Mouse (Mus musculus) bone marrow macrophage, adult 2 months (primary cell): ENCODE data around the gene Ptpa. TPM values are rescaled to one million over a fixed set of nuclear protein-coding genes. Genes with fewer than 3 reads are reported as not detected.

ENCODE experiments used
- H3K27ac ChIP-seq: 2 replicates; pipeline ENCODE4 v1.5.1; 2012; ENCODE audit warnings: low read depth, low read length; ENCODE audit not compliant: insufficient read depth
- H3K4me1 ChIP-seq: 2 replicates; pipeline ENCODE4 v1.6.1; 2012; ENCODE audit warnings: low read length; ENCODE audit not compliant: control insufficient read depth, insufficient read depth
- H3K4me3 ChIP-seq: 2 replicates; pipeline ENCODE4 v1.5.1; 2012; ENCODE audit warnings: mild to moderate bottlenecking, low read length, moderate library complexity; ENCODE audit not compliant: insufficient read depth
- CTCF ChIP-seq: IDR thresholded peaks from 2 replicates; pipeline ENCODE4 v1.5.1; 2012; ENCODE audit warnings: low read depth, mild to moderate bottlenecking, low read length, moderate library complexity
- POLR2A ChIP-seq: IDR thresholded peaks from 2 replicates; pipeline ENCODE4 v1.6.1; 2012; ENCODE audit warnings: mild to moderate bottlenecking, low read depth, low read length, borderline replicate concordance
- polyA plus RNA-seq: library from polyadenylated mRNA; stranded (reverse); fragments of >200 nt; gene quantifications from 2 replicates; pipeline ENCODE4 v1.2.4, GENCODE M21; 2012; ENCODE audit not compliant: missing spikeins, insufficient read depth, insufficient read length

Ptpa gene
- polyA plus RNA-seq, 1 experiment: 110 TPM

- H3K27ac ChIP-seq: no peak overlapping the region
- peak overlapping the region; percentile 45 for H3K4me3 ChIP-seq
- no peak for TF ChIP-seq POLR2A
- peak; percentile 80 for TF ChIP-seq CTCF
- H3K4me1 ChIP-seq: peaks cover 2% of the 10 kb centered on the region; the same call in 1 of the 2 replicates
These were observed 53.9 kb downstream of the Ptpa start for GRCm38 (mm10) chr2:30469796-30470142.

- H3K4me3 ChIP-seq: peak overlapping the region; percentile 45
- H3K4me1 ChIP-seq: peaks cover 2% of the 10 kb centered on the region; the same call in 1 of the 2 replicates
- no peak overlapping the region for H3K27ac ChIP-seq
- TF ChIP-seq POLR2A (no peak), CTCF (no peak; the same call in none of the 2 replicates)
These were observed 54.5 kb downstream of the Ptpa start for GRCm38 (mm10) chr2:30470143-30470946.

GRCm38 (mm10) chr2:30471051-30471450, 55.2 kb downstream of the Ptpa start:
- TF ChIP-seq CTCF (no peak), POLR2A (no peak)
- Histone ChIP-seq H3K4me1 (peaks cover 2% of the 10 kb centered on the region; the same call in 1 of the 2 replicates), H3K4me3 (no peak overlapping the region), H3K27ac (no peak overlapping the region)

DNA sequence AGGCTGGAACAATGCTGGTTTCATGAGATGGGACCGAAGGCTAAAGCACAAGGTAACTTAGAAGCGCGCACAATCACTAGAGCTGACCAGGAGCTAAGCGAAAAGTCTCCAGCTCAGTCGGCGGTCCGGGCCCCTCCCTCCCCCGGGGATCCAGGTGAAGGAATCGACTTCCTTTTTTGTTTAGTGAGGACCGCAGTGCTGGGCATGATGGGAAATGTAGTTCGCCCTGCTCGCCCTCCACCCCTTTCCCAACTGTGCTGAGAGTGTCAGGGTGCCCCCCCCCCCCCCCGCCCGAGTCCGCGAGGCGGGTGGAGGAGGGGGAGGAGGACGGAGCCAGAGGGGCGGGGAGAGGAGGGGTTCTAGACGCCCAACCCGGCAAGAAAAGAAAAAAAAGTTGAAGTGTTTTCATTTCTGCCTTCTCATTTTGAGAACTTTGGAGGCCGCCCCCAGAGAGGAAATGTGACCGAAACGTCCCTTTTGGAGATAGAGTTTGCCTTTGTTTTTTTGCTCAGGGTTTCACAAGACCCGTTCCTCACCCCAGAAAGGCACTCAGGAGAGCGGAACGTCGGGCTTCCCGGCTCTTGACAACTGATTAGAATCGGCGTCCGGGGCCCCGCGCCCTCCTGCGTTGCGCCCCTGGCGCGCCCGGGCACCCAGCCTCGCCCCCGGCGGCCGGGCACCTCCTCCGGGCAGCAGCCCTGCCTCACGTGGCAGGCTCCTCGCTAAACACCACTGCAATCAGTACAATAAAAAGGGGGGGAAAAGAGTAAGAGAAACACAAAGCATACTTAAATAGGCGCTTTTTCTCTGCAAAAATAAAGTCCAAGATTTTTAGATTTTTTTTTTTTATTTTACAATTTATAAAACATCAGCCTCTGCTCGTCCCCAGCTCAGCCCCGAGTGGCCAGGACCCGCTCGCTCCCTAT, 56.2 kb downstream of the Ptpa start:
- Histone ChIP-seq H3K27ac (peak overlapping the region; percentile 88), H3K4me1 (peaks cover 2% of the 10 kb centered on the region; the same call in 1 of the 2 replicates), H3K4me3 (peak overlapping the region; percentile 77)
- TF ChIP-seq POLR2A: no peak
- no peak for TF ChIP-seq CTCF

- Histone ChIP-seq H3K4me3 (peak overlapping the region; percentile 77), H3K4me1 (peaks cover 2% of the 10 kb centered on the region; the same call in 1 of the 2 replicates), H3K27ac (peak overlapping the region; percentile 88)
- TF ChIP-seq CTCF (no peak), POLR2A (no peak)
These were observed 57.0 kb downstream of the Ptpa start for GRCm38 (mm10) chr2:30472731-30473351.

DNA sequence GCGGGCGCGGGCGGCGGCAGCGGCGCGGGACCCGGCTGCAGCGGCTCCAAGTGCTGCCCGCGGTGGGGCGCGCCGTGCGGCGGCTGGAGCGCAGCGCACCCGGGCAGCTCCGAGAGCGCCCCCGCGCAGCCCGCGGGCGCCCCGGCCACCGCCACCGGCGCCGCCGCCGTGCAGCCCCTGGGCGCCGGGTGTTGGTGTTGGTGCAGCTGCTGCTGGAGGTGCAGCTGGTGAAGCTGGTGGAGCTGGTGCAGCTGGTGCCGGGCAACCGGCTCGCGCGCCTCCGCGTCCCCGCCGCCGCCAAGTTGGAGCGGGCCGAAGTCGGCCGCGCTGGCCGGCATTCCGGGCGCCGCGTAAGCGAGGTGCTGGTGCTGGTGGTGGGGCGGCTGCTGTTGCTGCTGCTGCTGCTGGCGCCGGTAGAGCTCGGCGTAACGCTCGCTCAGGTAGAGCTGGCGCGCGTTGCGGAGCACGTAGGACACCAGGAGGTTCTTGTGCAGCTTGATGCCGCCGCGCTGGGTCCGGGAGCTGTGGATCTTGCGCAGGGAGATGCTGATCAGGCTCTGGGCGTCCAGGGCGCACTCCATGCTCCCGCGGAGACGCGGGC, 57.7 kb downstream of the Ptpa start:
- Histone ChIP-seq H3K4me1 (peaks cover 2% of the 10 kb centered on the region; the same call in 1 of the 2 replicates), H3K27ac (no peak overlapping the region), H3K4me3 (peak overlapping the region; percentile 77)
- TF ChIP-seq CTCF (no peak), POLR2A (no peak)

GRCm38 (mm10) chr2:30474039-30474438, 58.2 kb downstream of the Ptpa start, which contains the start of gene Ier5l:
Gene Ier5l (minus strand): TSS chr2:30474219.
- peak within 1 kb of the TSS; percentile 77 for H3K4me3 ChIP-seq
- TF ChIP-seq CTCF (no peak), POLR2A (no peak)
- no peak within 1 kb of the TSS for H3K27ac ChIP-seq
- H3K4me1 ChIP-seq: peaks cover 2% of the 10 kb centered on the region; the same call in 1 of the 2 replicates

GRCm38 (mm10) chr2:30474776-30475175, 58.9 kb downstream of the Ptpa start:
- Histone ChIP-seq H3K27ac (no peak overlapping the region), H3K4me3 (no peak overlapping the region), H3K4me1 (peaks cover 2% of the 10 kb centered on the region; the same call in 1 of the 2 replicates)
- TF ChIP-seq POLR2A (no peak), CTCF (no peak)

DNA sequence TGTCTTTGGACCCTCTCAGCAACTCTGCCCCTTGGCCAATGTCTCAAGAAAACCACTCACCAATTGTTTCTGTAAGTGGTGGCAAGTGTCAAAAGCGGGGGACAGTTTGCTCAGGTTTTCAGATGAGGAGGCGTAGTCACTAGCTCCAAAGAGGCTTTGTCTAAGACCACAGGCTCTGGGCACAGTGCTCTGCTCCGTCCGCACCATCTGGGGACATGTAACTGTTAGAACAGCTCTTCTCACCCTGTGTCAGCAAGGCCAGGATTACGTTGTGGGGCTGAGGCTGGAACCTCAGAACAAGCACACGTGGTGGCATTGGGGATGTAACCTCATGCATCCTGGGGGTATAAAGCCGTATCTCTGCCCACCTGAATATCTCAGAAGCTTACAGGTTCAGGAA, 59.6 kb downstream of the Ptpa start:
- Histone ChIP-seq H3K4me3 (no peak overlapping the region), H3K4me1 (peaks cover 2% of the 10 kb centered on the region; the same call in 1 of the 2 replicates), H3K27ac (no peak overlapping the region)
- TF ChIP-seq POLR2A (no peak), CTCF (no peak)
